Mouse (Mus musculus) kidney, postnatal 4 days (tissue): ENCODE measurements around the gene Mr1.
A peak's percentile ranks its signal among the peaks of the same experiment; 100 is the strongest.

Source experiments
- DNase-seq, 2 experiments: peaks; one replicate each; pipeline ENCODE4 v3.0.0; 2021; ENCODE audit warnings: mixed read lengths in 2 of 2

Mr1 gene

DNA sequence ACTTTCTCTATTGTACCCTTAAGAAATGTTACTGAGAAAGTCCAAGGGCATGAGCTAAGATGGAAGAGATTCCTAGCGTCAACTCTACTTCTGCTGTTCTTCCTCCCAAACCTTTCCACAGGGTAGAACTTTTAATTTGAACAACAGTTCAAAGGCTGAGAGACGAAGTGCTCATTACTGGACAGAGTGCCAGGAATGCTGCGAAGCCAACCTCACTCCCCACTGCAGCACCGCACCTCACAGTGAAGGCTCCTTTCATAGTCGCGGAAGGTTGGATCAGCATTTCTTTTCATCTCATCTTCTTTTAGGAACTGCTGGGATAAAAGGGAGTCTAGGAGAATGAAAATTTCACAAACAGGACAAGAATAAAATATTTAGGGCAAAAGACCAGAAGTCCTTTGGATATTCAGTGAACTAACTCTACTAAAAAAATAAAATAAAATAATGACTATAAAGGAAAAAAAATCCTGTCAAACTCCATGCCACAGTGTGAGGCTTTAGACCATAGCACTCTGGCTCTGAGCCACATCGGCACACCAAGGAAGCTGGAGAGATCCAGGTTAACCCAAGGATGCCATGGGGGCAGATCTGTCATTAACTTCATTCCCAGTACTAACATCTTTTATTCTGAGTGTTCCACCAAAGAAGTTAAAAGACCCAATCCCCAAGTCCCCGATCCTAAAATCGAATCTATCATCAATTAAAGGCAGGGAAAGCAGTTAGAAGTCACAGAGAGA, 52.5 kb downstream of the Mr1 start:
- no peak for DNase-seq

DNA sequence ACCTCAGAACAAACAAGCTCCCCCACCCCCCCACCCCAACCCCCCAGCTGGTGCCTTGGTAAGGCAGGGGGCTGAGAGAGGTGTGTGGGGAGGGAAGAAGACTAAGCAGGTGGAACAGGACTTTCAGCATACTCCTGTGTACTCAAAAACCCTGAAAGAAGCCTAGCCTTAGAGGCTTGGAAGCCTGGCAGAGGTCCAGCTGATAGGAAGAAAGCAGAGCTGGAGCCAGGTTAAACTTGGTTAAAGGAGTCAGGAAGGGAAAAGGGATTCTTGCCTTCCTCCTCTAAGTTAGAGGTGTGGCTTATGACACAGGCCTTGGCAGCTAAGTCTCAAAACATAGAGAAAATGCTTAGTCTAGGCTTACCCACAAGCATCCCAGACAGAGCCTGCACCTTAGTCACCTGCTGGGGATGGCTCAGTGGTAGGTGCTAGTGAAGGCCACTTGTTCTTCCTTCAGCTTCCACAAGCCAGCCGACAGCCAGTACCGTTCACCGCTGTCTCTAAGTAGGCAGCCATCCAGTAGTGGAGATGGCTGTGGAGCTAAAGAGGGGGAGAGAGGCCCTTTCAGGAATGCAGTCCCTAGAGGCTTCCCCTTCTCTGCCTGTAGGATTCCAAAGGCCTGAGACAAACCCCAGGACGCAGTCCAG, 53.3 kb downstream of the Mr1 start:
- peak; percentile 61 to 72 for DNase-seq

DNA sequence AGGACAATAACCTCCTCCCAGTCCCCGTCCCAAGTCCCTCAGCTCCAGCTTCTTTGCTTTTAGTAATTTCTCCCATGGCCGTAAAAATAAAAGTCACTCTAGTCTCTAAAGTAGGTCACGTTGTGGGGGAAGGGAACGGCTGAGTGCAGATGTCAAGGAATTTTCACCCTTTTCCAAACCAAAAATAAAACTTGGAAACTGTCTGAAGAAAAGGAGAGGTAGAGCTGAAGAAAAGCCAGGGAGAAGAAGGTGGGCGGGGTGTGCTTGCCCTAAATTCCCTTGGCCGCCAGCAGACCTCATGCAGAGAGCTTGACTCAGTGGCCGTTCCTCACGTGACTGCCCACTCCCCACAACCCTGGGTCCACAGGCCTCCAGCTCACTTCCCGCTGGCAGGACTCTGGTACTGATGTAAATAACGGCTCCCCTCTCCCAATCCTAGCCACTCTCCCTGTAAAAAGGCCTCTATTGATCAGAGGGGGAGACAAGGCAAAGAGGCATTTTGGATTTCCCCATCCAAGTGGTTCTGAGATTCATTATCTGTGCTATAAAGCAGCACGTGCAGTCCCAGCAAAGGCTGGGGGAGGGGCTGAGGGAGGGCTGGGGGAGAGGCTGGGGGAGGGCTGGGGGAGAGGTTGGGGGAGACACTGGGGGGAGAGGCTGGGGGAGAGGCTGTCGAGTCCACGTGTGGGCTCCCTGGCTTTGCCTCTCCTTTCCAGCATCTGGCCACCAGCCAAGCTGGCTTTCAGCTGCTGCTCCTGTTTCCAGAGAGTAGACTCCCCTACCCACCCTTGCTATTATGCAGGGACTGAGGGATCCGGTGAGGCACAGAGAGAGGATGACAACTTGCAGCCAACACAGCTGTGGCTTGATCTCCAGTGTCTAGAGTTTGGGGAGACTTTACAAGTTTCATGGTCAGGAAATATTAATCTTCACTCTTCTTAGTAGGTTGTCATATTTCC, 54.5 kb downstream of the Mr1 start:
- DNase-seq = peak; percentile 79 to 85

DNA sequence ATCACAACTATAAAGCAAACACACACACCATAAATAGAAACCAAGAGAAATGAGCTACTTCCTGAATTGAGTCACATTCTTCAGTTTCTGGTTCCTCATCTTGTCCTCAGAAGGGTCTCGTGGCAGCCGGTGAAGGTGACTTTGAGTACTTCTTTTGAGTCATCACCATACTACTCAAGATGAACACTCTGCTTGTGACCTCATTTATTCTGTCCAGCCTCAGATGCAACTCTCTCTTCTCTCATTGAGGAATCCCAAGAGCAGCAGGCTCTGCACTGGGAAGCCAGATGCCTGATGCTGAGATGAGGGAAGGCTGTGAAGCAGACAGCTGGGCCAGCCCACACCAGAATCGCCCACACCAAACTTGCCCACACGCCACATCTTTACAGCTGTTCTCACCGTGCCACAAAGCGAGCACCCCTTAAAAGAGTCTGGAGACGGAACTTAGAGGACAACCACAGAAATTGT, 55.2 kb downstream of the Mr1 start:
- DNase-seq = peak in 1 of 2 experiments; percentile 60

DNA sequence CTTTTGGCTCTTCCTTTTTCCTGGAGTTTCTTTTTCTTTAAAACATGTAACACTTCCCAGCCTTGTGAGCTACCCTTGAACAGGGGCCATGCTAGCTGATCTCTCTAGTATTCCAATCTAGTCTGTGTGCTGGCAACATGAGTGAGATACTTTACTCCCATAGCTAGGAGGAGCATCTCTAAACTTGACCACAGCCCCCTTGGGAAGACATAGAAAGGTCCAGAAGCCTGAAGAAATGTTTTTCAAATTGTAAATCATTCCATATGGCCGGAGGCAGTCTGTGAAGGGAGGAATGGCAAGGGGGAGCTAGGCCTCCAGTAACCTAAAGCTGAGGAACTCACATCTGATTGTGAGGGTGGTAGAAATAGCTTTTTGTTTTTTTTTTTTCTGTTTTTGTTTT, 55.9 kb downstream of the Mr1 start:
- no peak for DNase-seq

DNA sequence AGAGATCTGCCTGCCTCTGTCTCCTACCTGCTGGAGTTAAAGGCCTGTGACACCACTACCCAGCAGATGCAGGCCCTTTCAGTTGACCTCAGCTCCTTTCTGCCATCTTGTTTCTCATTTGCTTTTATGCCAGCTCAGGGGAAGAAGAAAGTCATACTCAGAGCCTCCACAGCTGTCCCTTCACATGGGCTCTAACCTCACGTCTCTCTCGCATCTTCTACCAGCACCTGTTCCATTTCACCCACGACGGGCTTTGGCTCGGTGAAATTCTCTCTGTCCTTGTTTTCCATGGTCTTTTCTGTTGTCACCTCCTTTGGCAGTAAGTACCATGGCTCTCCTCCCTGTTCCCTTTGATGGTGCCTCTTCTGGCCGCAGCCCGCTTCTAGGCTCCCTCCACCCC, 56.3 kb downstream of the Mr1 start:
- no peak for DNase-seq

DNA sequence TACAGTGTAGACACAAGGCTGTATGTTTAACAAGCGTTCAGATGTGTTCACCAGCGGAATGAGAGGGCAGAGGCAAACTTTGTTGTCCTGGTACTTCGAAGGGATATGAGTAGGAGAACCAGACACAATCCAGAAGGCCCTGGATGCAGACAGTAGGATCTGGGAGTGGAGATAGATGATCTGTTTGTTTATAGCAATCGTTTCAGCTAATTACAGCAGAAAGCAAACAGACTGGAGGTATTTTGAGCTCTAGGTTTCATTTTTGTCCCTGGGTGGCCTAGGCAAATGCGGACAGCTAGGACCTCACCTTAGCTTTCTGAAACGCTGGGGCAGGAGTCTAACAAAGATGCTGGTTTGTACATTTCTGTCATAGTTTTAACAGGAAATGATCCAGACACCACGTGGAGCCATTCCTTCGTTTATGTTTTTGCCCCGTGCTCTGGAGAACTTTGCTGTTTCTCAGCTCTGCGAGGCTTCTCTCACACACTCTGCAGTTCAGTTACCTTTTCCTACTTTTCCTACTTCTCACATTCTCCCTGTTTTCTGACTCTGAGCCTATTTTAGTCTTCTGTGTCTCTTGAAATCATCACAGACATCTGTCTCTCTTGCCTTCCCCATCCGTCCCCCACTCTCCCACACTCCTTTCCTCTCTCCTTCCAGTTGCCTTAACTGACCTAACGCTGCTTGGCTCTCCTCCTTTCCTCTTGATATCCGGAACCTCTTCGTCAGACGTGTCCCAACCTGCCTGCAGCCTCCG, 57.6 kb downstream of the Mr1 start:
- no peak for DNase-seq

DNA sequence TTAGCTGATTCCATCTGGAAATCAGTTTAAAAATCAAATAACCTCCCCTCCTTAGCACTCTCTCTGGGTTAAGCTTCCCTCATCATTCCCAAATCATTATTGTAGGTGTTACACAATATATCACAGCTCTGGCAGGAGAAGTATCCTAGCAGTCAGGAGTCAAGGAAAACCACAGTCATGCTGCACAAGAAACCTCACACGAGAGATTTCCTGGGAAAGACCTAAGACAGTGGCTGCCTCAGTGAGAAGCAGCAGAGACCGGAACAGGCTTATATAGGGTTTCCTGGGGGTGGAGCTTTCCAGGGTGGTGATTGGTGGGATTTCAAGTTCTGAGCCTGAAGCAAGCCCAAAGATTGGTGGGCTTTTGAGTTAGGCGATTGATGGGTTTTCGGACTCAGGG, 58.6 kb downstream of the Mr1 start:
- no peak for DNase-seq

DNA sequence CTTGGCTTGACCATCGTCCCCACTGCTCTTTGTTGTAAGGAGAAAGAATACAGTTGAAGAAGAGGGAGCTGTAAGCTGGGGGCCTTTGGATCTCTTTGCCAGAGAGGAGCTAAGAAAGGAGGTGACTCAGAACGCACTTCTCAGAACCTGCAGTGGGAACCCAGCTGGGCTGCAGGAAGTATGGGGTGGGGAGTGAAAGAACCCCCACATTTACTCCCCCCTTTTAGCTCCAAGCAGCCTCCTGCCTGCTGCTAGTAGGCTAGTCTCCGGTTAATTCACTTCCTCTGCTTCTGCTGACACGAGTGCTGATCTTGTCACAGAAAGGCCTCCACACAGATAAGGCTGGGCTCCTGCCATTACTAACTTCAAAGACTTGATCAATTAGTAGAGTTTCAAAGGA, 59.7 kb downstream of the Mr1 start:
- no peak for DNase-seq

DNA sequence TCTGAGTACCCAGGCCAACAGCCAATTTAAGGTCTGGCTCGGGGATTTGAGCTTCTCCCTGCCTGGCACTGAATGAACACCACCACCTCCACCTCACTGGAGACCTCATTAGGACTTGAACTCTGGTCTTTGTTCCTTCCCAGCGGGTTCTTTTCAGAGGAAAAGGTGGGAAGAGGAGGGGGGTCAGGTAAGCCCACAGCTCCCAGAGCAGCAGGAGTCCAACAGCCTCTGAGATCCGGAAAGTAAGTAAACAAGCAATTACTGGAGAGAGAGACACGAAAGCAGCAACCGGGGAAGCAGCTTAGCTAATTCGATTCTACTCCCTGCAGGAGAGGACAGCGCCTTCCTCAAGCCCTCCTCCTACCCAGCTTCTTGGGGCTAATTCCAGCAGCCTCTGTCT, 60.2 kb downstream of the Mr1 start:
- DNase-seq = peak in 1 of 2 experiments; percentile 47

DNA sequence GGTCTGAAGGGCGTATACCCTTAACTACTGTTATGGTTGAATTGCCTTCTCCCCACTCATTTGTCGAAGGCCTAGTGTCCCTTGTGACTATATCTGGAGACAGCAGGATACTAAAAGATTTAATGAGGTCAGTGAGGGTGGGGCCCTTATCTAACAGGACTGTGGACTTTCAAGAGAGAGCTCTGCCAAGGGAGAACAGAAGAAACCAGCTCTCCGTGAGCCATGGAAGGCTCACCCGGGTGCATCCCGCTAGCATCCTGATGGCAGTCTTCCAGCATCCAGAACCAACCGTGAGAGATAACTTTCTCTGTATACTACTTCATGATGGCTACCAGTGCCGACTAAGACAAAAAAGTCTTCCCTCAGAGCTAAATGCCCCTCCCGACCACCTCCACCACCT, 61.8 kb downstream of the Mr1 start:
- peak; percentile 21 to 46 for DNase-seq

DNA sequence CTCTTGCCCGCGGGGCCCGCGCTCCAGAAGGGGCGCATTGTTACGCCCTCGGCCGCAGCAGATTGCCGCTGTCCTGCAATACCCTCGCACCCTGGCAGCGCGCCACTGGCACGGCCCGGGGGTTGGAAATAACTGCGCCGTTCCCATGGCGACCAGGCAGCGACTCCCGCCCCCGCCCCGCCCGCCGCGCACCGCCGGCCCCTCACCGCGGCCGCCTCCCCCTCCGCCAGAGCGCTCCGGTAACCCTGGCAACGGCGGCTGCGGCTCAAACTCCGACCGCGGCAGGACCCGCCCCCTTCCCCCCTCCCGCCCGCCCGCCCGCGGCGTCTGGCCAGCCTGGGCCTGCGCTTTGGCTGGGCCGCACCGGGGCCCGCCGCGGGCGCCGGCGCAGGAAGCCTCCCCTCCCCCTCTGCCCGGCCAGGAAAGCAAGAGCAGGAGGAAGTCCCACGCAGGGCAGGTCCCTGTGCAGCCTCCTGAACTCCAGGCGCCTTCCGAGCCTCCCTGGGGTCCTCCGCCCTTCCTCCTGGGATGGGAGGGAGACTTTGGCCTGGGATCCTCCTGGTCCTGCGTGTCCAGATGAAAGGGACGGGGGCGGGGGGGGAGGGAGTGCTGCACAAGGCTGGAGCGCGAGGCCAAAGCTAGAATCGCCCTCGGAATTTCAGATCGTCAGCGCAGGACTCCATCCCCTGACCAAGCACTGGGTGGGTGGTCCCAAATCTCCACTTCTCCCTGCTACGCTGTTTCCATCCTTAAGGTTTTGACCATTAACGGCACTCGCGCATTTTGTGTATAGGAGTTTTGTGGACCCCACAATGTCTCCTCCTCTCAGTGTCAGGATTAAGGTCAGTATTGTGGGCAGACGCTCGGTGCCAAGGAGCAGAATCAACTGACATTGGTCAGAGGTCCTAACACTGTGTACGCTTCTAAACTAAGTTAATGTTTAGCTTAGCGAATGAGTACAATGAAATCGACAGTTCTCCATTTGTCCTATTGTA, 63.0 kb downstream of the Mr1 start:
- DNase-seq = peak; percentile 97 to 98

DNA sequence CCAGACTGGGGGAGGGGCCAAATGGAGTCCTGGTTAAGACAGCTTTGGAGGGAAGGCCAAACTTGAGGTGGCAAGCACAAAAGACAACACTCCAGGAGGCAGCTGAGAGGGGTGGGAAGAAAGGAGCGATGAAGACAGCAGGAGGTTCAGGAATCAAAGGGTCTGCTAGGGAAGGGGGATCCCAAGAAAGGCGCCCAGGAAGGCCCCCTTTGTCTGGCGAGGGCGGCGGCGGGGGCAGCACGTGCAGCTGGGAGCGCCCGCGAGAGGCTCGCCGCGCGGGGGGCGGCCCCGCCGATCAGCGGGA, 63.7 kb downstream of the Mr1 start:
- peak; percentile 75 to 83 for DNase-seq

DNA sequence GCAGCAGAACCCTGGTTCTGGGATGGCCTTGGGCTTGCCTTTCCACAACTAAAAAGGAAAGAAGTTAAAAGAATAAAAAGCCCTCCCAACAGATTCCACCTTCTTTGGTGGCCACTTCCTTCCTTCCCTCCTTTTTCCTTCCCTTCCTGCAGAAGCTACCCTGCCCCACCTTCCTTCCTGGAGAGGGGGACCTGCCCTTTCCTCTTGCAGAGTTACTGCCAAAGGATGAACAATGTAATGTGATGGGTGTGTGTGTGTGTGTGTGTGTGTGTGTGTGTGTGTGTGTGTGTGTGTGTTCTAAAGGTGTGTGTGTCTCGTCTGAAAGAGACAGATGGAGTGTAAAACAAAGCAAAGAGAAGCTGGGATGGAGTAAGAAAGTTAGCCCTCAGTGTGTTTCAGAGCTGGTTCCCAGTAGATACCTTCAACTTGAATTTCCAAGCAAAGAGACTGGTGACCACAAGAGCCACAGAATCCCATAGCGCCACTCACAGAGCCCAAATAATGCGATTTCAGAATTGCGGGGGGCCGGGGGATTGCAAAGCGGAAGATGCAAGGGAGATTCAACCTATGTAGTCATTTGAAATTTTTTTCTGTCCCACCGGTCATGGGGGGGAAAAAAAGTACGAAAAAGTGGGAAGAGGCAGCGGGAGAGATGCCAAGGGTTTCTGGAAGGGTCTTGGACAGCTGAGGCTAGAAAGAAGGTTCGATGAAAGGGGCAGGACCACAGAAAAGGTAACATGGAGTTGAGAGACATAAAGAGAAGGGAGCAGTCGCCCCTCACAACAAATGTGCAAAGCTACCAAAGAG, 64.3 kb downstream of the Mr1 start:
- DNase-seq = peak in 1 of 2 experiments; percentile 49

DNA sequence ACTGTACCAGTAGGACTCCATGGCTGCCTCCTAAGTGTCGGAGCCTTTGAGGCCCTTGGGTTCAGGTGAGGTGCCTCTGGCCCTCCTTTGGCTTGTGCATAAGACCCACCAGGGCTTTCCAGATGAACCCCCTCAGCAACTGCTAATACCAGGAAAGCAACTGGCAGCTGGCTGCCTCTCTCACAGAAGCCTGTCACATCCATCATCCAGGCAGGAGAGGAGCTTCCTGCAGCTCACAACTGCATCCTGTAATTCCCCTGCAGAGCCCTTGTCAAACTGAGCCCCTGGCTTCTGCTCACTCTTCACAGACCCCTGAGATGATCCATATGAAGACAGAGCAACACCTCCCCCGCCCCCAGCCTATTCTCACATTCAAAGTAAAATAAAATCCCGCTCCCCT, 68.9 kb downstream of the Mr1 start:
- peak in 1 of 2 experiments; percentile 42 for DNase-seq
